Mouse (Mus musculus): ENCODE measurements around the gene Man2b1.

GRCm38 (mm10) chr8:85062603-85063002 is 20.5 kb upstream of the Man2b1 start:
- TF ChIP-seq CTCF (conservative IDR thresholded peaks at IDR 0.05; ENCODE audit: insufficient read depth, insufficient read length, low read depth, low read length) (no peak), POLR2A (IDR thresholded peaks at IDR 0.05; ENCODE audit: low read depth, low read length) (no peak)
